Mouse (Mus musculus): ENCODE results near the gene Zkscan16. TPM values are rescaled to one million over a fixed set of nuclear protein-coding genes. Genes with fewer than 3 reads are reported as not detected.

Gene Zkscan16
- total RNA-seq, 2 experiments from 2014 or later, result 51.3 to 53.1 TPM

DNA sequence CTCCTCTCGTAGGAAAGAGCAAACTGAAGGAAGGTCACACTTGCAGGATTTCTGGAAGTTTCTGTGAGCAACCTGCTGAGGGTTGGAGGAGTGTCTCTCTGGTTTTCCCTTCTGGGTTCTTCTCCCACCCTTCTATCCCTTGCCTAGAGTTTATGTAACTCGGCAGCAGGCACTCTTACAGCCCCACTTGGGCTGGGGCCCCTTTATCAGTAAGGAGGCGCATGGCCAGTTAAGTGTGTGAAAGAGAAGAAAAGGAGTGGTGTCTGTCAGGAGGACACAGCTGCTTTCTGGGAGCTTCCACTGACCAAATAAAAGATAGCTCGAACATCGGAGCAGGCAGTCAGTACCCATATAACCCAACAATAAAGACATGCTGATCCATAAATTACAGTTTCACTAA lies 48.8 kb downstream of the Zkscan16 start:
- DNase-seq (ENCODE audit: low spot score in 2 of 2), result no peak
- Histone ChIP-seq H3K27ac (no peak overlapping the region), H3K4me3 (no peak overlapping the region)
- TF ChIP-seq CTCF (conservative IDR thresholded peaks at IDR 0.05), result no peak

DNA sequence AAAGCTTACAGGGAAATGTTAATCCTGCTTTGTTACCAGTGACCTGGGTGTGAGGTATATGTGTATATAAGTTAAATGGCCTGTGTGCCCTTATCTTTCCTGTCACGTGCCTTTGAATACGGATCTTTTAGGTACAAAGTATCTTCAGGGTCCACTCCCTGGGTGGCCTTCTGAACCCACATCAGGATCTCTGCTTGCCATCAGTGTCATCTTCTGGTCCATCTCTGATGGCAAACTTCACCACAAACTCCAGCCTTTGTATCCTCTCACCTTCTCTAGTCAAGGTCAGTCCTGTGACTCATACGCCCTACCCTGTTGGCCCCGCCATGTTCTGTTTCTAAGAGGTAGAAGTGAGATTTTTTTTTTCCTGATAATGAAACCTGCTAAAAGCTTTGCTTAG lies 51.3 kb downstream of the Zkscan16 start, which contains the start of gene Dnajc25:
Dnajc25 (plus strand) TSS at position 301 of the 400 bp plus-strand sequence.
- no peak for TF ChIP-seq CTCF (conservative IDR thresholded peaks at IDR 0.05)
- DNase-seq (ENCODE audit: low spot score in 2 of 2), result no peak
- H3K27ac ChIP-seq, result no peak within 1 kb of the TSS
- no peak within 1 kb of the TSS for H3K4me3 ChIP-seq

DNA sequence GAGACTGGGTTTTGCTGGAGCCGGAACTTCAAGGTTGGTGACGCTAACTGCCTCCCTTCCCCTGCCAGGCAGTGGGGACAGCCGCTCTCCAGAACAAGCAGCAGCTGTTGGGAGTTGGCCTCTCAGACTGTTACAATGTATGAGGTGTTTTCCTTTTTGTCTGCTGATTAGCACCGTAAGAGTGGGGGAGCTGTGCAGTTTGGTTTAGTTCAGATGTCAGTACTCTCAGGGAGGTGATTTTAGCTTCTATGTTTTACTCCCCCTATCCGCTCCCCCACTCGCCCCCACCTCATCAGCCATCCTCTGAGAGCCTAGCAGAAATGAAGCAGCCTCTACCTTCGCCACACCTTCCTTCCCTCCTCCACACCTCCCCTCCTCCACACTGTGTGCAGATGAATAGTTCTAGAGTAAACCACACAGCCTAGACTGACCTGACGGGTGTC lies 51.8 kb downstream of the Zkscan16 start:
- no peak for DNase-seq (ENCODE audit: low spot score in 2 of 2)
- Histone ChIP-seq H3K27ac (no peak overlapping the region), H3K4me3 (no peak overlapping the region)
- no peak for TF ChIP-seq CTCF (conservative IDR thresholded peaks at IDR 0.05)

DNA sequence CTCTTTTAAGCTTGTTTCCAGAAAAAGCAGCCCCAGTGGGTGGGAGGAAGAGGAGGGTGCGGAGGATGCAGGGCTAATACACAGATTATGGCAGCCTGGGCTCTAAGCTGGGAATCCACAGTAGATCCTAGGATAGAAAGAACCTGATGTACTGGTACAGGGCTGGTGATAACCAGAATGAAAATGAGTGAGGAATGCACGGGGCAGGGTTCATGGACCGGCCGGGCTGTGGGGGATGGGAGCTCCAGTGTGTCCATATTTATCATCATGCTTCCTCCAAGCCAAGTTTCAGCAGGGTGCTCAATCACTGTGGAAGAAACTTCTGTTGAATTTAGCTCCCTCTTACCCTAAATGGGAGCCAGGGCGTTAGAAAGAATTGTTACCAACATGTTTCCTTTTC lies 53.7 kb downstream of the Zkscan16 start:
- Histone ChIP-seq H3K4me3 (no peak overlapping the region), H3K27ac (no peak overlapping the region)
- no peak for TF ChIP-seq CTCF (conservative IDR thresholded peaks at IDR 0.05)
- DNase-seq (ENCODE audit: low spot score in 2 of 2), result no peak

DNA sequence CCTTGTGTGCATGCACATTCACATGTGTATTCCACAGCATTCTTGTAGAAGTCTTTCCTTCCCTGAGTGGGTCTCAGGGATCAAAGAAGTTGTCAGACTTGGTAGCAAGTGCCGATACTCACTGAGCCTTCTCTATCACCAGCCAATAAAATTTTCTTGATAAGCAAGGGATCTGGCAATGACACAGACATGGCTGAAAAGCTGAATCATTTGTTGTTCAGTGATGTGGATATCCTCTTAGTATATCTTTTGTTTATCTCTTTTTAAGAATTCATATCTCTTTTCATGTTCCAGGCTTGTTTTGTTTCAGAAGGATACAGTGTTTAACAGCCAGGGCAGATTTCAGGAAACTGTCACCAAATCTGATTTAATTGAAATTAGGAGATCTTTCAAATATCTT lies 55.3 kb downstream of the Zkscan16 start:
- TF ChIP-seq CTCF (conservative IDR thresholded peaks at IDR 0.05), result no peak
- Histone ChIP-seq H3K27ac (no peak overlapping the region), H3K4me3 (no peak overlapping the region)
- DNase-seq (ENCODE audit: low spot score in 2 of 2), result no peak

DNA sequence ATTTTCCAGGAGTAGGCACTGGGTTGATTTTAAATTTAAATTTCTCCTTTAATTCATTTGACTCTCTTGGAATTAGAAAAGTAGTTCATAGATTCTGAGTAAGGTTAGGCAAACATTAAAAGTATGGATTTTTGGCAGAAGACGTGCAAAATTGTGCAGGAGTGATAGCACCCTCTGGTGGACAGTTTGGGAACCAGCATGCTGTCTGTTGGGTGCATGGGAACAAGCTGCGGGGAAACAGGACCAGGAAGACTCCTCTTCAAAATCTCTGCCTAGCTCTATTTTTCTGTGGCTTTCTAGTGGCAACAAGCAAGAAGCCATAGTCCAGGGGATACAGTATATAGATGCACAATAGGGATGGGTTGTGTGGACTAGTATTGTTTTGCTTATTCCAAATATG lies 56.3 kb downstream of the Zkscan16 start:
- DNase-seq (ENCODE audit: low spot score in 2 of 2), result peak; percentile 77
- Histone ChIP-seq H3K4me3 (no peak overlapping the region), H3K27ac (no peak overlapping the region)
- peak; percentile 98 for TF ChIP-seq CTCF (conservative IDR thresholded peaks at IDR 0.05)

DNA sequence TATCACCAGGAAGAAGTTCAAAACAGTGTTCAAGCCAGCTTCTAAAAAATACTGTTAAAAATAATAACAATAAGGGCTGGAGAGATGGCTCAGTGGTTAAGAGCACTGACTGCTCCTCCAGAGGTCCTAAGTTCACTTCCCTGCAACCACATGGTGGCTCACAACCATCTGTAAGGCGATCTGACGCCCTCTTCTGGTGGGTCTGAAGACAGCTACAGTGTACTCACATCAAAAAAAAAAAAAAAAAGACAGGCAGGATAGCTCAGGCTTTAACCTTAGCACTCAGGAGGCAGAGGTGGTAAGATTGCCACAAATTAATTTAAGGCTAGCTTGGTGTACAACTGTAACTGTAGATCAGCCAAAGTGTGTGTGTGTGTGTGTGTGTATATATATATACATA lies 57.2 kb downstream of the Zkscan16 start:
- peak; percentile 65 for TF ChIP-seq CTCF (conservative IDR thresholded peaks at IDR 0.05)
- Histone ChIP-seq H3K4me3 (no peak overlapping the region), H3K27ac (no peak overlapping the region)
- peak in 1 of 2 experiments; percentile 16 for DNase-seq (ENCODE audit: low spot score in 2 of 2)

DNA sequence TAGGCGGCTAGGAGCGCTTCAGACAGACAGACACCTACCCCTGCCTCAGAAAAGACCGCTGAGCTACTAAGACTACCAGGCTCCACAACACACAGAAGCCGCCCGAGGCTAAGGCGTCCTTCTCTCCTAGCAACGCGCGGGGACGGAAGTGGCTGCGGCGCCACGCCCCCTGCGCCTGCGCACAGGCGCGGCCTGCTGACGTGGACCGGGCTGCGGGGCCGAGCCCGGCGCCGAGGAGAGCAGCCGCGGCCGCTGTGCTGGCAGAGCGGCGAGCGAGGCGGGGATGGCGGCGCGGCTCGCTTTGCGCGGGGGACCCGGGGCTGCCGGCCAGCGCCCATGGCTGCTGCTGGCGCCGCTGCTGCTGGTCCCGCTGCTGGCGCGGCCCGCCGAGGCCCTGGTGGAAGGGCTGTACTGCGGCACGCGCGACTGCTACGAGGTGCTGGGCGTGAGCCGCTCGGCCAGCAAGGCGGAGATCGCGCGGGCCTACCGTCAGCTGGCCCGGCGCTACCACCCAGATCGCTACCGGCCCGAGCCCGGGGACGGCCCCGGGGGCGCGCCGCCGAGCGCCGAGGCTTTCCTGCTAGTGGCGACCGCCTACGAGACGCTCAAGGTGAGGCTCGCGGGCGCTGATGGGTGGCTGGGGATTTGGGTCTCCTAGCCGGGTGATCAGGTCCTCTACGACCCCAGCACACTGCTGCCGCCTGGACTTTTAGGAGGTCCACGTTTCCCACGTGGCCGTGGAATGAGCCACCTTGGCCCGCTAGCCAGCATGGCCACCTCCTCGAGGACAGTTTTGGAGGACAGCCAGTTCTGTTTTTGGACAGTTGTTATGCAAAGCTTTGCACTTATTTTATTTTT lies 59.7 kb downstream of the Zkscan16 start, which contains the start of gene Gm20503:
Gm20503 (plus strand) TSS at position 263 of the 858 bp plus-strand sequence.
- no peak for TF ChIP-seq CTCF (conservative IDR thresholded peaks at IDR 0.05)
- peak; percentile 91 to 93 for DNase-seq (ENCODE audit: low spot score in 2 of 2)

DNA sequence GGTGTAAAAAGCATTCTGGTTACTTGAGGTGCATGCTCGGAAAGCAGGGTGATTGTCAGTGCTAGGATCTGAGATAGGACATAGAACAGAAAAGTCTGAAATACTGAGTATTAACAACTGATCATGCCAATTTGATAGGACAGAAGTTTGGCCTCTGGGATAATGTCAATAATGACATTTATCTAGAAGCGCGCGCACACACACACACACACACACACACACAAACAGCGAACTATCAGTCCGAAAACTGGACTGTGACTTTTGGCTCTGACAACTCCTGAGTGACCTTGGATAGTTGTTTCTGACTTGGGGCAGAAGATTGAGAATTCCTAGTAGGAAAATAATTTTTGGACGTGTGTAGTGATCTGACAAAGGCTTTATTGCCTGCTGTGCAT lies 60.4 kb downstream of the Zkscan16 start:
- Histone ChIP-seq H3K27ac (0 out of 2 replicates have a peak overlapping the region, but pooled peaks have one; percentile 91), H3K4me3 (peak overlapping the region; percentile 86)
- no peak for TF ChIP-seq CTCF (conservative IDR thresholded peaks at IDR 0.05)
- DNase-seq (ENCODE audit: low spot score in 2 of 2), result no peak

More for the DNA sequence above, 59.7 kb downstream of the Zkscan16 start, which contains the start of gene Gm20503:
- H3K4me3 ChIP-seq, result peak within 1 kb of the TSS; percentile 86
- H3K27ac ChIP-seq, result peak within 1 kb of the TSS; percentile 91

DNA sequence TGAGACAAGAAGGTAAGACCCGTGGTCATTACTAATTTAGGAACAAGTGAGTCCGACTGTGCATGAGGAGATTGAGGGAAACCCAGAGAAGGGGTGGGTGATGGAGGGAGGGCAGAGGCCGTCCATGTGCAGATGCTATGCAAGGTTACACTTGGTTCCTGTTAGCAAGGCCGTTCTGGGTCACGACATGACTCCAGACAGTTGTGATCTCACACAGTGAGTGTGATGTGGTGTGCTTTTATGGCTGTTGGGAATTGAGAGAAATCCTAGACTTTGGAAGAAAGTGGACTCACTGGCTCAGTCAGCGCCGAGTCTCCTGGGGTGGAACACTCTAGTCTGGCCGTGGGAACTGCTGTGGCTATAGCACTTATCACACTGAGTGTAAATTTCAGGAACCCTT lies 62.8 kb downstream of the Zkscan16 start:
- Histone ChIP-seq H3K27ac (no peak overlapping the region), H3K4me3 (no peak overlapping the region)
- no peak for DNase-seq (ENCODE audit: low spot score in 2 of 2)
- no peak for TF ChIP-seq CTCF (conservative IDR thresholded peaks at IDR 0.05)

DNA sequence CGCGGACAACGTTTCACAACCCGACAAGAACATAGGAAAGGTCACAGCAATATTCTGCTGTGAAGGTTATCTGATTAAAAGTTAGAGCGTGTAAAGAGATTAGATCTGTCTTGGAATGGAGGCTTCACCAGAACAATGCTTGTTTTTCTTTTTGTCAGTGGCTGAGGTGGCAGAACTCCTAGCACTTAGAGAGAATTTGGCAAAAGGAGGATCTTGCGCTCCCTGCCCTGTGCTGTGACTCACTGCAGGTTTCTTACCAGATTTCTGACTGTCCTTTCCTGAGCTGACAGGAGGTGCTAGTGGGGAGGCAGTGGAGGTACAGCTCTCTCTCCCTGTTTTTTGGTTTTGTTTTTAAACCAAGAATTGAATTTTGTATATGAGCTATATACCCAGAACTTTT lies 63.6 kb downstream of the Zkscan16 start:
- DNase-seq (ENCODE audit: low spot score in 2 of 2), result no peak
- no peak overlapping the region for H3K27ac ChIP-seq
- TF ChIP-seq CTCF (conservative IDR thresholded peaks at IDR 0.05), result 0 out of 2 replicates have a peak, but pooled peaks have one; percentile 4
- H3K4me3 ChIP-seq, result no peak overlapping the region

Other genes with a start within 250 kb of the Zkscan16 start
- gene Olfr267, start 155.9 kb upstream of the Zkscan16 start, total RNA-seq (2021), result under 1 TPM in 1 of 2 experiments, not detected in 1; 0.20 TPM
- 100 to 1,000 TPM; 117 to 120 TPM for gene Ecpas, start 30.9 kb upstream of the Zkscan16 start, total RNA-seq (2021)
- gene Ptgr1, start 43.5 kb downstream of the Zkscan16 start, total RNA-seq (2021), result 1 to 10 TPM; 3.2 to 3.3 TPM
- gene Dnajc25, start 51.4 kb downstream of the Zkscan16 start, total RNA-seq (2021), result 1 to 10 TPM; 5.5 to 6.1 TPM
- gene Gm20503, start 59.6 kb downstream of the Zkscan16 start, total RNA-seq (2021), result 1 to 10 TPM in 1 of 2 experiments, not detected in 1; 2.5 TPM
- gene Gng10, start 91.5 kb downstream of the Zkscan16 start, total RNA-seq (2021), result 10 to 100 TPM; 91.0 to 93.5 TPM
- not detected for gene AI481877, start 195.4 kb downstream of the Zkscan16 start, total RNA-seq (2021)
- gene Ugcg, start 245.6 kb downstream of the Zkscan16 start, total RNA-seq (2021), result 10 to 100 TPM; 67.1 to 68.0 TPM